Mouse (Mus musculus): ENCODE measurements around the gene Lce3a.

The Lce3a gene

DNA sequence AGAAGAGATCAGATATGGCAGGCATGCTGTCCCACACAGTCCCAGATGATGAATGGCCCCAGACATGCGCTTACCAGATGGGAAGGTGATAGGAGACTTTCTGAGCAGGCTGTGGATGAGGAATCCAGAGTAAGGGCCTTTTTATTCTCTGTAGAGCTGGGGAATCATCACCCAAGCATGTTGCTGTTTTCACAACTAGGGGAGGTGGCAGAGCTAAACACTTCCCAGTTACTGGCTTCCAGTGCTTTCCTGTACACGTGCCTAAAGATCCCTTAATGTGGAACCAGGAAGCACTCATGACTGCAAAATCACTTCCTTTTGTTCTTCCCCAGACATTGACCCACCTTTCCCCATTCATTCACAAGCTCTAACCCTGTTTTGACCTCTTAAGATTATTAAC lies at the start of gene Lce3a:
Gene Lce3a, minus strand, starts transcription at position 101 of the 400 bp plus-strand sequence.
- no peak for DNase-seq

DNA sequence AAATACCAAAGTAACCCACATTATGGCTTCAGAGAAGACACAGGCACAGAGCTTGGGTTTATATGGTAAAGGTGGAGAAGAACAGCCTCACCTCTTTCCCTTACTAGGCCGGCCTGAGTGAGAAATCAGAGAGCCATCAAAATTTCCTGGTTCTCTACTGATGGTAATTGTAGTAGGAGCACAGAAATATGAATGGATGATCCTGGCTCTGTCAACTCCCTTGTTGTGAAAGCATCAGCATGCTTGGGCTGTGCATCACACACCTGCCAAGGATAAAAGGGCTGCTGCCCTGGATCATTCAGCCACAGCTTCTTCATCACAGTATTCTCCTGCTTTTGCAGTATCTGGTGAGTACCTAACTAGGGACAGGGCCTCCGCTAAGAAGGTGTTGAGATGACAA lies 40.7 kb upstream of the Lce3a start, which contains the start of gene Lce3e:
Gene Lce3e, plus strand, starts transcription at position 301 of the 400 bp plus-strand sequence.
- no peak for DNase-seq

DNA sequence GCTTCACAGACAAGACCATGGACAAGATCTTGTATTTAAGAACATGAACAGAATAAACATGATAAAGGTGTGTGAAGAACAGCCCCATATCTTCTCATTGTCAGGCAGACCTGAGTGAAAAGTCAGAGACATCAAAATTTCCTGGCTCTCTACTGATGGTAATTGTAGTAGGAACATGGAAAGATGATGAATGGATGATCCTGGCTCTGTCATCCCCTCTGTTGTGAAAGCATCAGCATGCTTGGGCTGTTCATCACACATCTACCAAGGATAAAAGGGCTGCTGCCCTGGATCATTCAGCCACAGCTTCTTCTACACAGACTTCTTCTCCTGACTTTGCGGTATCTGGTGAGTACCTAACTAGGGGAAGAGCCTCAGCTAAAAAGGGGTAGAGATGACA lies 31.1 kb upstream of the Lce3a start, which contains the start of gene Lce3d:
Gene Lce3d, plus strand, starts transcription at position 301 of the 400 bp plus-strand sequence.
- DNase-seq, result no peak

DNA sequence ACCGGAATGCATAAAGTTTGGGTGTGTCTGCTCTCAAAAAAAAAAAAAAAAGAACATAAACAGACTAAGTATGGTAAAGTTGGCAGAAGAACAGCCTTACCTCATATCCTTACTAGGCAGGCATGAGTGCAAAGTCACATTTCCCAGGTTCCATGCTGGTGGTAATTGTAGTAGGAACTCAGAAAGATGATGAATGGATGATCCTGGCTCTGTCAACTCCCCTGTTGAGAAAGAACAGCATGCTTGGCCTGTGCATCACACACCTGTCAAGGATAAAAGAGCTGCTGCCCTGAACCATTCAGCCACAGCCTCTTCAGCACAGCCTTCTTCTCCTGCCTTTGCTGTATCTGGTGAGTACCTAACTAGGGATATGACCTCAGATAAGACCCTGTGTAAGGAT lies 18.2 kb upstream of the Lce3a start, which contains the start of gene Lce3c:
Gene Lce3c, plus strand, starts transcription at position 301 of the 400 bp plus-strand sequence.
- no peak for DNase-seq

DNA sequence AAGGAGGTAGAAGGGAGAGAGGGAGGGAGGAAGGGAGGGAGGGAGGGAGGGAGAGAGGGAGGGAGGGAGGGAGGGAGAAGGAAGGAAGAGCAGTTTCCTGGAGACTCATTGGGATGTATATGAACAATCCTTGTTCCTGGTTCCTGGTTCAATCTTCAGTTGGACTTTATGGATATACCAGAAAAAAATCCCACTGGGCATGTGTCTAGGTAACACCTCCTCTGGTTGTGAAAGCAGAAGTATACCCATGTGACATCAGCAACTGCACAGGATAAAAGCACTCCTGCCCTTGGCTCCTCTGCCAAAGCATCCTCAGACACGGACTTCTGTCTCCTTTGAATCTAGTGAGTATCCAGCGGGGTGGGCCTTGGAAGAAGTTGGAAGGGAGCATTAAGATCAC lies 6.6 kb upstream of the Lce3a start, which contains the start of gene Lce3b:
Gene Lce3b, plus strand, starts transcription at position 301 of the 400 bp plus-strand sequence.
- DNase-seq, result no peak

DNA sequence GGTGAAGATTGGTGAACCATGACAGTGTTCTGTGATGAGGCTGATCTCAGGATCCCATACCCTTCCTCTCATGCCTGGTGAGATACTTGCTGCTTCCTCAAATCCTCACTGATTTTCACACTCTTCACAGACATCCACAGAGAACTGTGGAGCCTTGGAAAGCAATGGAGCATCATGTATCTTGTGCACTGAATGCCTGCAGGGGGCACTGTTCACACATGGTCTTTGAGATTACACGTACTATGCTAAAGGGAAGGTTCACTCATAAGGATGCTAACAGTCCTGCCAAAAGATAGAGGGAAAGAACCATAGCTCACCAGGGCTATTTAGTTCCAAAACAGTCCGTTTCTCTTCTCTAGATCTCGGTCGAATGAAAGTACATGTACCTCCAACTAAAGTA lies 5.7 kb downstream of the Lce3a start:
- DNase-seq, result no peak

DNA sequence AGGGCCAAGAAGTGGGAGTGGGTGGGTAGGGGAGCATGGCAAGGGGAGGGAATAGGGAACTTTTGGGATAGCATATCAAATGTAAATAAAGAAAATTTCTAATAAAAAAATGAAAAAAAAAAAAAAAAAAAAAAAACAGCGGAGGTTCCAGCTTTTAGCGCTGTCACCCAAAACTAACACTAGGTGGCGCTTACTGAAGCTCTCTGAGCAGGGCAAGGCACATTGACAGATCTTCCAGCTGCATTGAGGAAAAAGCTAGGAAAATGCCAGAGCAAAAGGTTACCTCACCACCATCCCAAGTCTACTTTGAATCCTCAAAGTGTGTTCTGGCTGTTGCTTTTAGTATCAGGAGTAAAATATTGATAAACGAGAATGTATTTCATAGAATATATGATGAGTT lies 18.5 kb downstream of the Lce3a start:
- DNase-seq, result no peak

DNA sequence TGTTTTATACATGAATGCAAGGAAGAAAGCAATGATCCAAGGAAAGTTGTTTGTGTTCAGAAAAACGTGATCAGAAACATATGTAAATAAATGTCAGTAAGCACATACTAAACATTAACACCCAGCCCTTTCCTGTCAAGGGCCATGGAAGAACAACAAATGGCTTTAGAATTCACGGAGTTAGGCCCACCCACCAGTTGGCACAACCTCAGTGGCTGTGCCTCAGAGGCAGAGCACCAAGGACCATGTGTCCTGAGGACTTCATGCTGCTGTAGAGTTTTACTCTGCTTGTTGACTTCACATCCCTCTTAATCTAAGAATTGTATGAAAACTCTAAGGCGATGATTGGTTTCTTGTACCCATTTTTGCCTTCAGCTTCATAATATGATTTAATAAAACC lies 20.8 kb downstream of the Lce3a start:
- no peak for DNase-seq

DNA sequence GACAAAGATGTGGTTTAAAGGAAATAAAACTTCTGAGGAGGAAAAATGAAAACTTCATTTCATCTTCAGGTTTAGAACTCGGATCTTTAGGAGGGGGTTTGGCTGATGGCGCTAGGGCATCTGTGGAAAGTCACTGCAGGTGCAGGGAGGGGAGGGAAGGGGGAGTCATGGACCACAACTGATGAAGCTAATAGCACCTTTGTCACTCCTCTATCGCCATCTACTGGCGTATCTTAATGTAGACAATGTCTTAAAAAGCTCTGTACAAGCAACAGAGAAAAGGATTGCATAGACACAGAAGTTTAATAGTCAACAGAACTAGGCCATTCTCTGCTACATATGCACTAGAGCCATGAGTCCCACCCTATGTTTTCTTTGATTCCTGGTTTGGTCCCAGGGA lies 22.4 kb downstream of the Lce3a start:
- DNase-seq, result no peak

DNA sequence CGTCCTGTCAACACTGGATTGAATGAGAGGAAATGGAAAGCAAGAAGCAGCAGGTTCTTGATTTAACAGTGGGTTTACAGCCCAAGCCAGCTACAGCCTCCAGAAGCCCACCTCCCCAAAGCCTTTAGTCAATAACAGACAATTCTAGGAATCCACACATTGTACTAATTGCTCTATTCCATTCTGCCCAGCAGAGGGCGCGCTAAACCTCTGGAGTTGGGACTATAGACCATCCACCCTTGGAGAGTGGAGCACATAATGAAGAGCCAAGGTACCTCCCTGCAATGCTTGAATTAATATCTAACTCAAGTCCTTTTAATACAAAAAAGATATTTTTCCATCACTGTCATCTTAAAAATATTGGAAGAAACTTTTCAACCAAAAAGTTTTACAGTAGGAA lies 23.0 kb downstream of the Lce3a start:
- DNase-seq, result no peak

DNA sequence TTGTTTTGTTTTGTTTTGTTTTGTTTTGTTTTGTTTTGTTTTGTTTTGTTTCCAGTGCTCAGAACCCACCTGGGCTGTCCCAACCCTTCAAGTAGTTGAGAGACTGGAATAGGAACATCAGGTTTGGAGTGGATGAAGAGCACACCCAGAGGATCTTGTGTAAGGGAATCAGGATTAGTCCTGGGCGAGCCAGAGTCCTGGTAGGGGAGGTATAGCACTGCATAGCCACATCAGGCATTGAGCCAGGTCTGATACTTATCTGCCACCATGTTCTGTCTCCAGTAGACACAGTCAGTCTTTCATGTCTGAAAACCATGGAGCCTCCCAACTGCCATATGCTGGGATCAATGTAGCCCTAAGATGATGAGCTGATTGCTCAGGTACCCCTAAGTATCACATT lies 31.5 kb downstream of the Lce3a start:
- DNase-seq, result no peak

DNA sequence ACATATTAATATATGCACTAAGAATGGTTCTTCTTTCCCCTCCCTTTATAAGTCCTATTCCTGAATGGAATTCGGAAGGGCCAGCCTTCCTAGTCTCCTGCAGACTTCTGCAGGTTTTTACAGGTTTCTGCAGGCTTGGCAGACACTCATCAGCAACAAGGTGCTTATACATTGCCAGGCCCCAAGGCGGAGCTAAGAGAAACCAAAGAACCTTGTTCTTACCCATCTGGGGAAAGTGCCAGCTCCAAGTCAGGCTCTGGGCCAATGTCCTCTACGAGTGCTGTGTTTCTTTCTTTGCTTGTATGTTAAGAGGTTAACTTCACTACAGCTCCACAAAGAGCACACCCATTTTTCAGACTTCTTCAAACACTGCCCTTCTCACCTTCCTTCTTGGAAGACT lies 32.0 kb downstream of the Lce3a start:
- DNase-seq, result no peak
